Mouse (Mus musculus): Measurements from ENCODE around the gene Olfr1465.

GRCm38 (mm10) chr19:13361936-13362335 lies 46.6 kb upstream of the Olfr1465 start, which contains the start of gene Olfr1467:
- TF ChIP-seq CTCF (IDR thresholded peaks at IDR 0.05; ENCODE audit: low read depth, low read length) (no peak), GATA1 (IDR thresholded peaks at IDR 0.05; ENCODE audit: borderline replicate concordance, low read length) (no peak)

Measured in G1E (cell line).